Mouse (Mus musculus) mammary gland, adult 2 months (tissue): ENCODE results near the gene Selenot. TPM values are rescaled to one million over a fixed set of nuclear protein-coding genes. Genes with fewer than 3 reads are reported as not detected.

Experiments used
- polyA plus RNA-seq: library from polyadenylated mRNA; depleted of rRNA; stranded (reverse); fragments of >200 nt; gene quantifications from 2 replicates; pipeline ENCODE4 v1.2.3, GENCODE M21; 2012; ENCODE audit warnings: low replicate concordance; rRNA removed

Selenot gene
- polyA plus RNA-seq, result 27.4 and 64.2 TPM in 2 replicates

GRCm38 (mm10) chr3:58576137-58577066, at the start of gene Selenot:
Gene Selenot, plus strand, starts transcription at chr3:58576636.

GRCm38 (mm10) chr3:58636406-58637295, 60.2 kb downstream of the Selenot start, which contains the start of gene Erich6:
Gene Erich6, minus strand, starts transcription at chr3:58637207.

Other genes with a start within 250 kb of the Selenot start
- gene Tsc22d2, start 161.9 kb upstream of the Selenot start, polyA plus RNA-seq, result 12.6 and 40.9 TPM in 2 replicates
- 3.7 and 12.6 TPM in 2 replicates for gene Eif2a, start 50.8 kb upstream of the Selenot start, polyA plus RNA-seq
- 23.3 and 60.1 TPM in 2 replicates for gene Serp1, start 50.7 kb upstream of the Selenot start, polyA plus RNA-seq
- gene Erich6, start 60.6 kb downstream of the Selenot start, polyA plus RNA-seq, result 0.07 TPM in 1 of 2 replicates, not detected in the other
- 13.9 and 28.7 TPM in 2 replicates for gene Siah2, start 115.8 kb downstream of the Selenot start, polyA plus RNA-seq
- not detected in 2 replicates for gene Mindy4b-ps, start 245.7 kb downstream of the Selenot start, polyA plus RNA-seq